Mouse (Mus musculus) testis, postnatal 10 days (tissue): ENCODE measurements around the gene Muc5ac.
"Not testable (repeated sequence)": the region's sequence is repeated elsewhere in the genome, so short reads cannot be mapped to it uniquely, and the experiment has no call there.

Source experiments
- DNase-seq: peaks from one replicate; pipeline ENCODE4 v3.0.0; 2021; ENCODE audit warnings: low spot score

The Muc5ac gene

GRCm38 (mm10) chr7:141788677-141789452 lies at the start of gene Muc5ac:
Muc5ac (plus strand) TSS chr7:141788972.
- DNase-seq, result no peak

GRCm38 (mm10) chr7:141747451-141748100 lies 41.2 kb upstream of the Muc5ac start:
- no peak for DNase-seq

- no peak for DNase-seq
Measured at GRCm38 (mm10) chr7:141752513-141752912, 36.3 kb upstream of the Muc5ac start.

DNA sequence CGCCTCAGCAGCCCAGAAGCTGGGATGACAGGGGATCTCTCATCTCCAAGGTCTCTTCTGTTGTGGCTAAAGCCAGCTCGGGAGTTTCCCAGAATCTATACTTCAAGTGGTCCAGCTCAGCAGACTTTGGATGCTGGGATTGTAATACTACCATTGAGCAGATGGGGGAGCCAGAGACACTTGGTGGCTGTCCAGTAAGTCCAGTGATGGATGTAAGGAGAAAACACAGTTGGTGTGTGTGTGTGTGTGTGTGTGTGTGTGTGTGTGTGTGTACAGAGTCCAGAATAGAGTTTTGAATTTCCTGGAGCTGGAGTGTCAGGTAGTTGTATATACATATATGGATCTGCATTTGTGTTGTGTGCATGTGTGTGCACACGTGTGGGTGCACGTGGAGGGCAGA lies 32.9 kb upstream of the Muc5ac start:
- peak; percentile 80 for DNase-seq

GRCm38 (mm10) chr7:141758291-141758690 lies 30.5 kb upstream of the Muc5ac start:
- no peak for DNase-seq

GRCm38 (mm10) chr7:141770521-141770920 lies 18.3 kb upstream of the Muc5ac start:
- DNase-seq, result no peak

- DNase-seq, result no peak
Measured at GRCm38 (mm10) chr7:141770988-141771387, 17.8 kb upstream of the Muc5ac start.

- DNase-seq, result no peak
Measured at GRCm38 (mm10) chr7:141772058-141772557, 16.7 kb upstream of the Muc5ac start.

- no peak for DNase-seq
Measured at GRCm38 (mm10) chr7:141774855-141775254, 13.9 kb upstream of the Muc5ac start.

DNA sequence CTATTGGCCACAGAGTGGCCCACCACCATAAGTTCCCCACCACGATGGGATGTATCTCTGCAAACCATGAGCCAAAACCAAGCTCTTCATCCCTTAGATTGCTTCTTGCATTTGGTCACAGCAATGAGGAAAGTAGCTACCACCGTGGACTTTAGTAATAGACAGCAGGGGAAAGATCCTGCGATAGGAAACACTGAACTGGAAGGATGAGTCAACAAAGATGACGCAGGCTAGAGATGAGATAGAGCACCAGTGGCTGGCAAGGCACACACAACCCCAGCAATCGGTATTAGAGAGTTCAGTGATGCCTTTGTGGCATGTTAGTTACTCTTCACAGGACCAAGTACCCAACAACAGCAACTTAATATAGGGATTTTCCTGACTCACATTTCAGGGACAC lies 12.6 kb upstream of the Muc5ac start:
- no peak for DNase-seq

DNA sequence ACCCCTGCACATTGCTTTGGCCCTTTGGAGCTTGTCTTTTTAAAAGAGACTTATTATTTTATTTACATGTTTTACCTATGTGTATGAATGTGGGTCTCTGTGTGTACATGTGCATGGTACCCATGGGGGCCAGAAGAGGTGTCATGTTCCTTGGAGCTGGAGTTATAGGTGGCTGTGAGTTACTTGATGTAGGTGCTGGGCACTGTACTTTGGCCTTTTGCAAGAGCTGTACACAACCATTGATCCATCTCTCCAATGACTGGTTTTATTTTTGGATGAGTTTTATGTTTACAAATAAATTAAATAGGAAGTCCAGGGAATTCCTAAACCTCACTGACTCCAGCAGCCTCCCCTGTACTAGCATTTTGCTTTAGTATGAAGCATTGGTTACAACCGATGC lies 5.5 kb downstream of the Muc5ac start:
- DNase-seq, result no peak

GRCm38 (mm10) chr7:141803206-141803605 lies 14.4 kb downstream of the Muc5ac start:
- no peak for DNase-seq

GRCm38 (mm10) chr7:141805384-141805783 lies 16.6 kb downstream of the Muc5ac start:
- no peak for DNase-seq

DNA sequence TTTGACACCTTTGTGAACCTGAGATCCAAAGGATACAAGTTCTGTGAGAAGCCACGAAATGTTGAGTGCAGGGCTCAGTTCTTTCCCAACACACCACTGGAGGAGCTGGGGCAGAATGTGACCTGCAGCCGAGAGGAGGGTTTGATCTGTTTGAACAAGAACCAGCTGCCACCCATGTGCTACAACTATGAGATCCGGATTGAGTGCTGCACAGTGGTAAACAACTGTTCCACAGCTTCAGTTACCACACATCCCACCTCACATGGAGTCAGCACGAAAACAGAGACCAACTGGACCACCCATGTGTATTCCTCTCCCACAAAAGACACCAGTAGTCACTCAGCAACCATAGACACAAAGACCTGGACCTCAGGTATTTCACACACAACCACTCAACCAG lies 19.1 kb downstream of the Muc5ac start:
- DNase-seq, result not testable (repeated sequence)

GRCm38 (mm10) chr7:141809933-141810332 lies 21.2 kb downstream of the Muc5ac start:
- not testable (repeated sequence) for DNase-seq

DNA sequence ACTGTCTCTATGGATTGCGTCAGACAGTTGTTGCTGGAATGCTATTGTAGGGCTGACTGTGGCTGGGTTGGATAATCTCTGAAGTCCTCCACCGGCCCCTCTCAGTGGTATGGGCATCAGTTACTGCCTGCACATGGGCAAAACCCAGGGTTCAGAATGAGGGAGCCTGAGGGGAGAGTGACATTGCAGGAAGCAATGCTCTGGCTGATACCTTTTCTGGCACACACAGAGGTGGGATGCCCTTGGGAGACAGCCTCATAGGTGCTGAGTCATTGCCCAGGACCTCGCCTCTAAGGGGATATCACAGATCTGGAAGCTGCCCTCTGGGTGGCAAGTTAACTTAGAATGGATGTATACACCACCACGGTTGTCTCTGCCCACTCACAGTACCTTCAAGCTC lies 24.5 kb downstream of the Muc5ac start:
- DNase-seq, result no peak

DNA sequence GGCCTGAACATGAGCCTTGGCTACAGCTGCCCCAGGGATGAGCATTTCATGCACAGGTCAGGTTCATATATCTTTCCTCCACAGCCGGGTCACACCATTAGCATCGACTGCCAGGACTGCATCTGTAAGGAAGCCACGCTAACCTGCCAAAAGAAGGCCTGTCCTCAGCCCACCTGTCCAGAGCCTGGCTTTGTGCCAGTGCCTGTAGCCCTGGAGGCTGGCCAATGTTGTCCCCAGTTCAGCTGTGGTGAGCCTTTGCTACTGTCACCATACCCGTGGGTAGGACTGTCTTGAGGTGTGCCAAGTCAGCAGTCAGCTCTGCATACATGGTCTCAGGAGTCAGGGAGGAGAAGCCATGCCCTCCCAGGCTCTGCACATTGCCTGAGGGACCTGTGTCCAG lies 26.6 kb downstream of the Muc5ac start:
- no peak for DNase-seq

DNA sequence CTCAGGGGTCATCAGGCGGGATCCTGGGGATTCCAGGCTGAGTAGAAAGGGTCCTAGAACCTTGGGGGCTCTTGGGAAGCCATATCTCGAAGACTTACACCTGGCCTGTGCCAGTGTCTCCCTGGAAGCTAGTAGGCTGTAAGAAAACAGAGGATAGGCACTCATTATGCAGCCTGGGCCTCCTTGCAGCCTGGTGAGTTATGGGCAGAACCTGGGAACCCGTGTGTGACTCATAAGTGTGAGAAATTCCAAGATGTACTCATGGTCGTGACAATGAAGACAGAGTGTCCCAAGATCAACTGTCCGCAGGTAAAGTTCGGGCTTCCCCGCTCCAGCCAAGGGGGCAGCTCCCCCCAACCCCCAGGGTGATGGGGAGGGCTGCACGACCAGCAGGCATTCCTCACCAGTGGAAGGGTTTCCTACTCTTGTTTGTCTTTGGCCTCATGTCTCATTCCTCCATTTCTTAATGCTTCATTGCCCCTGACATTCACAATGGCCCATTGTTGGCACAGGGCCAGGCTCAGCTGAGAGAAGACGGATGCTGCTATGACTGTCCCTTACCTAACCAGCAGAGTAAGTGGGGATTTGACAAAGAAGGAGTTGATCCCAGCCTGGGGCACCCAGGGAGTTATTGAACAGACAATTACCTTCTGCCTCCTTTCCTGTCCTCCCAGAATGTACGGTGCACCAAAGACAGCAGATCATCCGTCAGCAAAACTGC lies 28.7 kb downstream of the Muc5ac start:
- no peak for DNase-seq

GRCm38 (mm10) chr7:141818267-141818666 lies 29.5 kb downstream of the Muc5ac start:
- DNase-seq, result peak; percentile 56

GRCm38 (mm10) chr7:141822582-141823261 lies 34.0 kb downstream of the Muc5ac start:
- no peak for DNase-seq

- DNase-seq, result no peak
Measured at GRCm38 (mm10) chr7:141823699-141824098, 34.9 kb downstream of the Muc5ac start.

GRCm38 (mm10) chr7:141824398-141824797 lies 35.6 kb downstream of the Muc5ac start:
- no peak for DNase-seq
